Mouse (Mus musculus) midbrain, embryonic 14.5 days (tissue): ENCODE data around the gene Rho. TPM values are rescaled to one million over a fixed set of nuclear protein-coding genes. Genes with fewer than 3 reads are reported as not detected.

Experiments
- ATAC-seq: fragments of 200-750 bp; cut with Nextera tagmentation; 2 replicates; pipeline ENCODE4 v1.8.0; 2017; ENCODE audit warnings: moderate number of reproducible peaks, moderate library complexity; ENCODE audit not compliant: low FRiP score, low TSS enrichment
- DNase-seq: peaks from one replicate; pipeline ENCODE4 v3.0.0-alpha.2; 2015
- H3K27ac ChIP-seq: fragments of 300-500 bp; sonication (generic); replicated peaks from 2 replicates; pipeline ENCODE4 v1.5.1; 2014; ENCODE audit warnings: mild to moderate bottlenecking, low read depth, low read length, moderate library complexity
- H3K27me3 ChIP-seq: fragments of 300-500 bp; sonication (generic); 2 replicates; pipeline ENCODE4 v1.6.1; 2014; ENCODE audit warnings: low read length, control low read depth, mixed read lengths; ENCODE audit not compliant: control insufficient read depth, insufficient read depth
- H3K36me3 ChIP-seq: fragments of 300-500 bp; sonication (generic); 2 replicates; pipeline ENCODE4 v1.6.1; 2014; ENCODE audit warnings: low read length, control low read depth; ENCODE audit not compliant: control insufficient read depth, insufficient read depth
- H3K4me1 ChIP-seq: fragments of 300-500 bp; sonication (generic); 2 replicates; pipeline ENCODE4 v1.6.1; 2014; ENCODE audit warnings: mild to moderate bottlenecking, antibody characterized with exemption, low read length, control low read depth; ENCODE audit not compliant: control insufficient read depth, insufficient read depth
- H3K4me2 ChIP-seq: fragments of 300-500 bp; sonication (generic); 2 replicates; pipeline ENCODE4 v1.6.1; 2014; ENCODE audit warnings: mild to moderate bottlenecking, low read length, moderate library complexity
- H3K4me3 ChIP-seq: fragments of 300-500 bp; sonication (generic); replicated peaks from 2 replicates; pipeline ENCODE4 v1.5.1; 2014; ENCODE audit warnings: low read depth, low read length
- H3K9ac ChIP-seq: fragments of 300-500 bp; sonication (generic); replicated peaks from 2 replicates; pipeline ENCODE4 v1.6.1; 2014; ENCODE audit warnings: mild to moderate bottlenecking, low read length, moderate library complexity
- H3K9me3 ChIP-seq: fragments of 300-500 bp; sonication (generic); 2 replicates; pipeline ENCODE4 v1.6.1; 2016; ENCODE audit warnings: low read length, control low read depth, mixed read lengths; ENCODE audit not compliant: control insufficient read depth
- WGBS: fragments of 180-500 bp; shearing (Covaris S2); extraction: QIAGEN DNeasy Blood & Tissue Kit; methylation state at CpG from one replicate; pipeline ENCODE4 v1.1.7; 2014; 5-methylcytosine and 5-hydroxymethylcytosine counted together
- polyA plus RNA-seq: library from polyadenylated mRNA; unstranded; fragments of >200 nt; fragmentation: Nextera tagmentation; extraction: Ambion mirVana; gene quantifications from 2 replicates; pipeline ENCODE4 v1.2.1, GENCODE M21; 2014

Gene Rho
- polyA plus RNA-seq, 1 experiment from 2014 or later, result 0.07 TPM

DNA sequence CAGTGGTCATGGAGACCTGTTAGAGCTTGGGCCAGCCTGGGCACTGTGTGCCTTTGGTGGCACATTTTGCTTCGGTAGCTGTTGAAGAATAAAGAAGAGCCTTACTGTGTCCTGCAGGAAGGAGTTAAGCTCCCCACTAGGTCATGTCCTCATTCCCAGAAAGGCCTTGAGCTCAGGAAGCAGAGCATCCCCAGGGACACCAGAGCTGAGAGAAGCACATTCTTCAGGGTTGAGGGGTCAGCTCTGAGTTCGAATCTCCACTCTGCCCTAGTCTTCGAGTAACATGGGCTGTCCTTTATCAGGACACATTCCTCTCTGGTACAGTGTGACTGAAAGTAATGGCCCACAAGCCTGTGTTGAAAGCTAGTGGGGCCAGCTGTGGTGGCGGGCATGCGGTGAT is 11.7 kb upstream of the Rho start:
- Histone ChIP-seq H3K4me3 (no peak overlapping the region), H3K4me1 (no peaks in the 10 kb centered on the region), H3K27me3 (no peaks in the 10 kb centered on the region), H3K9me3 (no peaks in the 10 kb centered on the region), H3K4me2 (no peak overlapping the region), H3K36me3 (peaks cover 9% of the 10 kb centered on the region; the same call in 1 of the 2 replicates), H3K27ac (no peak overlapping the region), H3K9ac (no peak overlapping the region)
- ATAC-seq (no peak), DNase-seq (no peak)
- 94% methylated on average over 5 of the region's 5 CpGs for WGBS

DNA sequence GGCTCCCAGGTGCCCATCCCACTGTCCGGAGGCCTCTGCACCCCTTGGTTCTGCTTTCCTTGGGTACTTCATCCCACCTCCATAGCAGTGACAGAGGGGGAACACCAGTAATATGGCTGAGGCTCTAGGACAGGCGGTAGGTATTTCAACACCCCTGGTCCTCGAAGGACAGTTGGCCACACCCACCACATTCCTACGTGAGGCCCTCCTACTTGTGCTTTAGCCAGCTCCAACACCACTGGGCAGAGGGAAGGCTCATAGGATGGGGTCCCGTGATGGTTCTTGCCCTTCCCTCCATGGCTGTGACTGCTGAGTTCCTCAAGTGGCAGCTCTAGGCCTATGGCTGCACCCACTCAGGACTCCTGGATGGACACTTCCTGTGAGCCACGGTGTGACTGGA is 6.7 kb upstream of the Rho start:
- whole genome bisulfite sequencing, result 59% methylated on average over 6 of the region's 6 CpGs

DNA sequence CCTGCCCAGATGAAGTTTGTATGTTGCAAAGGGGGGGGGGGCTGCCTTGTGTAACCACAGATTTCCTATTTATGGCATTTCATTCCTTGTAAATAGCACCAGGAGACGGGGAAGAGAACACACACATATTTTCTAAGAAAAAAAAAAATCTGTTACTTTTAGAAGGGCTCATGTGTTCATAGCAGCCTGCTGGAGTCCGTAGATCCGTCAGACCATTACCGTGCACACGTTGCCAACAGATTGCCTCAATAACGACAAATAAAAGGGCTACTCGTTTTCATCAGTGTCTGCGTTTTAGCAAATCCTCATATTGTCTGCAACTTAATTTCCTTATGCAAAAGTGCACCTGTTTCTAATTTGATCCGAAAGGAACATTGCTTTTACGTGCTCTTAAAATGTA is 5.1 kb upstream of the Rho start:
- H3K27ac ChIP-seq, result no peak overlapping the region
- no peaks in the 10 kb centered on the region for H3K9me3 ChIP-seq
- ATAC-seq, result no peak
- H3K4me1 ChIP-seq, result peaks cover 5% of the 10 kb centered on the region; the same call in 1 of the 2 replicates
- H3K4me2 ChIP-seq, result no peak overlapping the region
- no peak overlapping the region for H3K9ac ChIP-seq
- 78% methylated on average over 10 of the region's 10 CpGs for WGBS
- H3K36me3 ChIP-seq, result 0 out of 2 replicates have a peak, but pooled peaks cover 3% of the 10 kb centered on the region
- DNase-seq, result no peak
- no peaks in the 10 kb centered on the region for H3K27me3 ChIP-seq
- no peak overlapping the region for H3K4me3 ChIP-seq

More for the DNA sequence above, 6.7 kb upstream of the Rho start:
- no peaks in the 10 kb centered on the region for H3K27me3 ChIP-seq
- no peak overlapping the region for H3K4me3 ChIP-seq
- H3K4me2 ChIP-seq, result no peak overlapping the region
- H3K36me3 ChIP-seq, result 0 out of 2 replicates have a peak, but pooled peaks cover 3% of the 10 kb centered on the region
- H3K9ac ChIP-seq, result no peak overlapping the region
- no peaks in the 10 kb centered on the region for H3K9me3 ChIP-seq
- ATAC-seq (no peak), DNase-seq (no peak)
- H3K27ac ChIP-seq, result no peak overlapping the region
- H3K4me1 ChIP-seq, result peaks cover 5% of the 10 kb centered on the region; the same call in 1 of the 2 replicates

DNA sequence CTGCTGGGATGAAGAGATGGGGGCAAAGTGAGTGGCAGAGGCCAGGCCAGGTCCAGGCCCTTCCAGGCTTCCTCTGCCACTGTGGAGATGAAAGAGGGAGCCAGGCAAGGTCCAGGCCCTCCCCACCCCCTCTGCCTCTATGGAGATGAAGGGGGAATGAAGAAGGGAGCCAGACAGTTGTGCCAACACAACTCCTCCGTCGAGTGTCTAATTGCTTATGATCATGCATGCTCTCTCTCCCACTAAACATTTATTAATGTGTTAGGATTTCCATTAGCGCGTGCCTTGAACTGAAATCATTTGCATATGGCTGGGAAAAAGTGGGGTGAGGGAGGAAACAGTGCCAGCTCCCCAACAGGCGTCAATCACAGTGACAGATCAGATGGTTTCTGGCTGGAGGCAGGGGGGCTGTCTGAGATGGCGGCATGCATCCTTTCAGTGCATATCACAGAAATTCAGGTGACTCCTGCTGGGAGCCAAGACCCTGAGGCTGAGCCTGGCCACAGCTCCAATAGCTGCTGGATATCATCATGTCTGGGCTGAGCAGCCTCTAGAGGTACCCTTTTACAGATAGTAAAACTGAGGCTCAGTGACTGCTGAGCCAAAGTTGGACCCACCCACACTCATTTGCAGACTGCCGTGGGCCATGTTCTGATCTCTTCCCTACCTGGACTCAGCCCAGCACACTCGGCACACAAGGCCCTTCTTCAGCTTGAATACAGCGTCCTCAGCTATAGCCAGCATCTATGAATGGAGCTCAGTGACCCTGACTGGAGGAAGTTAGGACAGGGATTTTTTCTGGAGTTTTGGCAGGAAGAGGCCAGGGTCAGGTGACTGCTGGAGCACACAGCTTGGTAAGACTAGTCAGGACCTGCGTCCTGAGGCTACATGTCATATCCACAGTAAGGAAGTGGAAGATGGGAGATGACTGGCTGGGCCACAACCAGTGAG is 4.0 kb upstream of the Rho start:
- no peaks in the 10 kb centered on the region for H3K27me3 ChIP-seq
- no peak for ATAC-seq
- H3K27ac ChIP-seq, result no peak overlapping the region
- no peak overlapping the region for H3K4me3 ChIP-seq
- no peak overlapping the region for H3K4me2 ChIP-seq
- 72% methylated on average over 10 of the region's 10 CpGs for WGBS
- no peaks in the 10 kb centered on the region for H3K9me3 ChIP-seq
- H3K36me3 ChIP-seq, result 0 out of 2 replicates have a peak, but pooled peaks cover 3% of the 10 kb centered on the region
- no peak overlapping the region for H3K9ac ChIP-seq
- H3K4me1 ChIP-seq, result peaks cover 5% of the 10 kb centered on the region; the same call in 1 of the 2 replicates
- no peak for DNase-seq

DNA sequence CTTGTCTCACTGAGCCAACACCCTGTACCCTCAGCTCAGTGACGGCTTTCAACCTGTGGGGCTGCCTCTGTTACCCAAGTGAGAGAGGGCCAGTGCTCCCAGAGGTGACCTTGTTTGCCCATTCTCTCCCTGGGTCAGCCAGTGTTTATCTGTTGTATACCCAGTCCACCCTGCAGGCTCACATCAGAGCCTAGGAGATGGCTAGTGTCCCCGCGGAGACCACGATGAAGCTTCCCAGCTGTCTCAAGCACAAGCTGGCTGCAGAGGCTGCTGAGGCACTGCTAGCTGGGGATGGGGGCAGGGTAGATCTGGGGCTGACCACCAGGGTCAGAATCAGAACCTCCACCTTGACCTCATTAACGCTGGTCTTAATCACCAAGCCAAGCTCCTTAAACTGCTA is 1.5 kb upstream of the Rho start:
- ATAC-seq, result no peak
- no peak overlapping the region for H3K4me3 ChIP-seq

DNA sequence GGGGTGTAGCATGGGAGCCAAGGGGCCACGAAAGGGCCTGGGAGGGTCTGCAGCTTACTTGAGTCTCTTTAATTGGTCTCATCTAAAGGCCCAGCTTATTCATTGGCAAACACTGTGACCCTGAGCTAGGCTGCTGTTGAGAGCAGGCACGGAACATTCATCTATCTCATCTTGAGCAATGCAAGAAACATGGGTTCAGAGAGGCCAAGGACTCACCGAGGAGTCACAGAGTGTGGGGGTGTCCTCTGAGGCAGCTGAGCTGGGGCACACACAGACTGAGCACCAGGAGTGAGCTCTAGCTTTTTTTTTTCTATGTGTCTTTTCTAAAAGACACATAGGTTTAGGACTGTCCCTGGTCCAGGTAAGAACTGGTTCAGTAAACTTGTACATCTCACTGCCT is 843 bp downstream of the Rho start:
- H3K9ac ChIP-seq, result no peak overlapping the region
- H3K4me2 ChIP-seq, result no peak overlapping the region
- DNase-seq (no peak), ATAC-seq (no peak)
- H3K27me3 ChIP-seq, result no peaks in the 10 kb centered on the region
- no peaks in the 10 kb centered on the region for H3K36me3 ChIP-seq
- H3K4me3 ChIP-seq, result no peak overlapping the region
- no peak overlapping the region for H3K27ac ChIP-seq
- 96% methylated on average over 3 of the region's 3 CpGs for WGBS
- no peaks in the 10 kb centered on the region; the same call in 1 of the 2 replicates for H3K4me1 ChIP-seq
- no peaks in the 10 kb centered on the region for H3K9me3 ChIP-seq

More for the DNA sequence above, 1.5 kb upstream of the Rho start:
- H3K4me2 ChIP-seq, result no peak overlapping the region
- no peak for DNase-seq
- H3K9ac ChIP-seq, result no peak overlapping the region
- no peaks in the 10 kb centered on the region for H3K27me3 ChIP-seq
- H3K4me1 ChIP-seq, result peaks cover 5% of the 10 kb centered on the region; the same call in 1 of the 2 replicates
- no peaks in the 10 kb centered on the region for H3K9me3 ChIP-seq
- H3K27ac ChIP-seq, result no peak overlapping the region
- 66% methylated on average over 5 of the region's 5 CpGs for WGBS
- no peaks in the 10 kb centered on the region for H3K36me3 ChIP-seq

DNA sequence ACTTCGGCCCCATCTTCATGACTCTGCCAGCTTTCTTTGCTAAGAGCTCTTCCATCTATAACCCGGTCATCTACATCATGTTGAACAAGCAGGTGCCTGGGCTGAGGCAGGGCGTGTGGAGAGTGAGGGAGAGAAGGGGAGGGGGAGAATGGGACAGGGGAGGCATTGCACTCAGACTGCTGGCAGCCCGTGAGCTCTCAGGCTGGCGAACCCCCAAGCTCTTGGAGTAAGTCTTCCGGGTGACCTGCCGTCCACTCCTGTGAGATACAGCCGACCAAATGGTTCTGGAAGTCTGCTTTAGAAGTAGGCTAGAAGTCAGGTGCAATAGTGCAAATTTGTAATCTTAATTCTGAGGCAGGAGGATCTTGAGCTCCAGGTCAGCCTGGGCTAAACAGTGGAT is 4.0 kb downstream of the Rho start:
- WGBS, result 83% methylated on average over 8 of the region's 8 CpGs
- Histone ChIP-seq H3K4me1 (no peaks in the 10 kb centered on the region; the same call in 1 of the 2 replicates), H3K27me3 (no peaks in the 10 kb centered on the region), H3K9ac (no peak overlapping the region), H3K4me2 (no peak overlapping the region), H3K4me3 (no peak overlapping the region), H3K9me3 (no peaks in the 10 kb centered on the region), H3K27ac (no peak overlapping the region), H3K36me3 (no peaks in the 10 kb centered on the region)
- no peak for DNase-seq
- ATAC-seq, result no peak

DNA sequence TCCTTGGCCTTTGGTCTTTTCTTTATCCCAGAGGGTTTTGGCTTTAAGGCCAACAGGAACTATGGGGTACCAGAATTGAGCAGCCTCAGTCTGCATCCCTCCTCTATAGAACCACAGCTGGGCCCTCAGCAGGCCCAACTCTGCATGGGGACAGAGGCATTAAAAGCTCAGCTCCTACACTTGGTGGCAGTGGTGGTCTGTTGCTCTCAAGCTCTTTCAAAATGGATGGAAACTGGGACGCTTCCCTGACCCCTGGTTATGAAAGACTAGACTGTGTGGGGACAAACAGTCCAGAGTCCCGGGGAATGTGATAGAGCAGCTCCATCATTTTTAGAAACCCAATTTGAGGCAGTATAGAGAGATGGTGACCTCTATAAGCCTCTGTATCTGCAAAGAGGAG is 6.5 kb downstream of the Rho start:
- H3K27ac ChIP-seq, result no peak overlapping the region
- ATAC-seq, result no peak
- H3K27me3 ChIP-seq, result no peaks in the 10 kb centered on the region
- WGBS, result 90% methylated on average over 2 of the region's 2 CpGs
- H3K4me2 ChIP-seq, result no peak overlapping the region
- H3K4me3 ChIP-seq, result no peak overlapping the region
- no peak for DNase-seq
- no peaks in the 10 kb centered on the region for H3K9me3 ChIP-seq
- H3K9ac ChIP-seq, result no peak overlapping the region
- H3K36me3 ChIP-seq, result no peaks in the 10 kb centered on the region
- no peaks in the 10 kb centered on the region for H3K4me1 ChIP-seq

DNA sequence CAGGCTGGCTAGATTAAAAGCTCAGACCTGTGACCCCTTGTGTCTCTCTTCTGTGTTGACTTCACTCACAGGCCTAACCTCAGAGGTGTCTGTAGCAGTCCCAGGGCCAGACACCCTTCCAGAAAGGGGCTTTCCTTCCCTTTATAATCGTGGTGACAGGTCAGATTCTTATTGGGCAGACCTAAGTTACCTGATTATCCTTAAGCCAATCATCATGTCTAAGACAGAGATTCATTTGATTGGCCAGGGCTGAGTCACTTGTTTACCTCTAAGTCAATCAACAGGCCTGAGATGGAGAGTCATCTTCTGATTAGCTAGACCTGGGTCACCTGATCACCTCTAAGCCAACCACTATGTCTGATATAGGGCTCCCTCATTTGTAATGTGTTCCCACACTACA is 7.2 kb downstream of the Rho start:
- Histone ChIP-seq H3K27ac (no peak overlapping the region), H3K27me3 (no peaks in the 10 kb centered on the region), H3K9ac (no peak overlapping the region), H3K4me3 (no peak overlapping the region), H3K4me1 (no peaks in the 10 kb centered on the region), H3K4me2 (no peak overlapping the region), H3K36me3 (no peaks in the 10 kb centered on the region), H3K9me3 (no peaks in the 10 kb centered on the region)
- DNase-seq (no peak), ATAC-seq (no peak)
- 67% methylated on average over 1 of the region's 1 CpGs for WGBS
